Mouse (Mus musculus): ENCODE measurements around the gene Rin2. TPM values are rescaled to one million over a fixed set of nuclear protein-coding genes. Genes with fewer than 3 reads are reported as not detected.
A peak's percentile ranks its signal among the peaks of the same experiment; 100 is the strongest.

Rin2 gene
- polyA plus RNA-seq, 2 experiments, result 38.1 to 49.7 TPM

GRCm38 (mm10) chr2:145742795-145743710 lies 68.0 kb downstream of the Rin2 start:
- DNase-seq (ENCODE audit: low spot score), result no peak
- WGBS, result 44% methylated on average over 13 of the region's 13 CpGs

GRCm38 (mm10) chr2:145746406-145746805 lies 71.4 kb downstream of the Rin2 start:
- DNase-seq (ENCODE audit: low spot score) (no peak), ATAC-seq (ENCODE audit: low FRiP score, low read depth) (no peak)
- WGBS, result 47% methylated on average over 1 of the region's 1 CpGs
- Histone ChIP-seq H3K27ac (replicated peaks; ENCODE audit: low read depth, low read length) (no peak overlapping the region), H3K36me3 (ENCODE audit: control insufficient read depth, insufficient read depth, low read length) (no peaks in the 10 kb centered on the region), H3K4me3 (replicated peaks; ENCODE audit: low read length) (no peak overlapping the region), H3K4me2 (replicated peaks; ENCODE audit: low read depth, low read length, severe bottlenecking) (no peak overlapping the region), H3K4me1 (ENCODE audit: control insufficient read depth, insufficient read depth, low read length) (no peaks in the 10 kb centered on the region), H3K9me3 (ENCODE audit: control insufficient read depth, low read length) (no peaks in the 10 kb centered on the region), H3K27me3 (ENCODE audit: control insufficient read depth, insufficient read depth, low read length) (no peaks in the 10 kb centered on the region), H3K9ac (ENCODE audit: low read depth, low read length, severe bottlenecking) (no peak overlapping the region)
- no peak for TF ChIP-seq POLR2A (IDR thresholded peaks at IDR 0.05; ENCODE audit: borderline replicate concordance, extremely low read depth, insufficient read depth, insufficient read length)

More at GRCm38 (mm10) chr2:145742795-145743710, 68.0 kb downstream of the Rin2 start:
- Histone ChIP-seq H3K4me3 (replicated peaks; ENCODE audit: low read length) (no peak overlapping the region), H3K9me3 (ENCODE audit: control insufficient read depth, low read length) (no peaks in the 10 kb centered on the region), H3K4me2 (replicated peaks; ENCODE audit: low read depth, low read length, severe bottlenecking) (no peak overlapping the region), H3K4me1 (ENCODE audit: control insufficient read depth, insufficient read depth, low read length) (no peaks in the 10 kb centered on the region), H3K9ac (ENCODE audit: low read depth, low read length, severe bottlenecking) (no peak overlapping the region), H3K27me3 (ENCODE audit: control insufficient read depth, insufficient read depth, low read length) (no peaks in the 10 kb centered on the region), H3K27ac (replicated peaks; ENCODE audit: low read depth, low read length) (no peak overlapping the region), H3K36me3 (ENCODE audit: control insufficient read depth, insufficient read depth, low read length) (no peaks in the 10 kb centered on the region)
- no peak for TF ChIP-seq POLR2A (IDR thresholded peaks at IDR 0.05; ENCODE audit: borderline replicate concordance, extremely low read depth, insufficient read depth, insufficient read length)
- no peak for ATAC-seq (ENCODE audit: low FRiP score, low read depth)

- no peaks in the 10 kb centered on the region for H3K9me3 ChIP-seq (ENCODE audit: control insufficient read depth, low read length)
- H3K4me1 ChIP-seq (ENCODE audit: control insufficient read depth, insufficient read depth, low read length), result peaks cover 7% of the 10 kb centered on the region; the same call in 1 of the 2 replicates
- DNase-seq (ENCODE audit: low spot score), result no peak
- no peak overlapping the region for H3K4me2 ChIP-seq (replicated peaks; ENCODE audit: low read depth, low read length, severe bottlenecking)
- no peaks in the 10 kb centered on the region for H3K36me3 ChIP-seq (ENCODE audit: control insufficient read depth, insufficient read depth, low read length)
- H3K4me3 ChIP-seq (replicated peaks; ENCODE audit: low read length), result no peak overlapping the region
- no peak for TF ChIP-seq POLR2A (IDR thresholded peaks at IDR 0.05; ENCODE audit: borderline replicate concordance, extremely low read depth, insufficient read depth, insufficient read length)
- WGBS, result 55% methylated on average over 5 of the region's 5 CpGs
- H3K9ac ChIP-seq (ENCODE audit: low read depth, low read length, severe bottlenecking), result no peak overlapping the region
- H3K27me3 ChIP-seq (ENCODE audit: control insufficient read depth, insufficient read depth, low read length), result no peaks in the 10 kb centered on the region
- ATAC-seq (ENCODE audit: low FRiP score, low read depth), result no peak
- no peak overlapping the region for H3K27ac ChIP-seq (replicated peaks; ENCODE audit: low read depth, low read length)
These were observed 74.6 kb downstream of the Rin2 start for GRCm38 (mm10) chr2:145749645-145750044.

- H3K36me3 ChIP-seq (ENCODE audit: control insufficient read depth, insufficient read depth, low read length), result no peaks in the 10 kb centered on the region
- WGBS, result 53% methylated on average over 6 of the region's 6 CpGs
- H3K9me3 ChIP-seq (ENCODE audit: control insufficient read depth, low read length), result no peaks in the 10 kb centered on the region
- no peak overlapping the region for H3K4me3 ChIP-seq (replicated peaks; ENCODE audit: low read length)
- ATAC-seq (ENCODE audit: low FRiP score, low read depth) (no peak), DNase-seq (ENCODE audit: low spot score) (peak; percentile 55)
- H3K4me2 ChIP-seq (replicated peaks; ENCODE audit: low read depth, low read length, severe bottlenecking), result no peak overlapping the region
- no peak for TF ChIP-seq POLR2A (IDR thresholded peaks at IDR 0.05; ENCODE audit: borderline replicate concordance, extremely low read depth, insufficient read depth, insufficient read length)
- peak overlapping the region; percentile 61 for H3K27ac ChIP-seq (replicated peaks; ENCODE audit: low read depth, low read length)
- H3K9ac ChIP-seq (ENCODE audit: low read depth, low read length, severe bottlenecking), result no peak overlapping the region
- H3K27me3 ChIP-seq (ENCODE audit: control insufficient read depth, insufficient read depth, low read length), result no peaks in the 10 kb centered on the region
- H3K4me1 ChIP-seq (ENCODE audit: control insufficient read depth, insufficient read depth, low read length), result peaks cover 7% of the 10 kb centered on the region; the same call in 1 of the 2 replicates
These were observed 77.6 kb downstream of the Rin2 start for GRCm38 (mm10) chr2:145752572-145752971.

GRCm38 (mm10) chr2:145753973-145754372 lies 79.0 kb downstream of the Rin2 start:
- Histone ChIP-seq H3K36me3 (ENCODE audit: control insufficient read depth, insufficient read depth, low read length) (no peaks in the 10 kb centered on the region), H3K4me1 (ENCODE audit: control insufficient read depth, insufficient read depth, low read length) (peaks cover 7% of the 10 kb centered on the region; the same call in 1 of the 2 replicates), H3K4me2 (replicated peaks; ENCODE audit: low read depth, low read length, severe bottlenecking) (no peak overlapping the region), H3K9me3 (ENCODE audit: control insufficient read depth, low read length) (no peaks in the 10 kb centered on the region), H3K27ac (replicated peaks; ENCODE audit: low read depth, low read length) (no peak overlapping the region), H3K9ac (ENCODE audit: low read depth, low read length, severe bottlenecking) (no peak overlapping the region), H3K27me3 (ENCODE audit: control insufficient read depth, insufficient read depth, low read length) (no peaks in the 10 kb centered on the region), H3K4me3 (replicated peaks; ENCODE audit: low read length) (no peak overlapping the region)
- WGBS, result 92% methylated on average over 7 of the region's 7 CpGs
- no peak for DNase-seq (ENCODE audit: low spot score)
- TF ChIP-seq POLR2A (IDR thresholded peaks at IDR 0.05; ENCODE audit: borderline replicate concordance, extremely low read depth, insufficient read depth, insufficient read length), result no peak
- no peak for ATAC-seq (ENCODE audit: low FRiP score, low read depth)

Measured in limb, embryonic 14.5 days (tissue).